Mouse (Mus musculus) embryonic fibroblast, embryonic 13.5 days (primary cell): Measurements from ENCODE around the gene Polr2j.
A peak's percentile ranks its signal among the peaks of the same experiment; 100 is the strongest.

Experiments
- CTCF ChIP-seq: IDR thresholded peaks from 2 replicates; pipeline ENCODE4 v1.5.1; 2011; ENCODE audit warnings: mild to moderate bottlenecking, control low read depth, low read length, moderate library complexity, borderline replicate concordance; ENCODE audit not compliant: insufficient read depth
- POLR2A ChIP-seq: IDR thresholded peaks from 2 replicates; pipeline ENCODE4 v1.6.1; 2011; ENCODE audit warnings: low read depth, mild to moderate bottlenecking, control low read depth, low read length, moderate library complexity

DNA sequence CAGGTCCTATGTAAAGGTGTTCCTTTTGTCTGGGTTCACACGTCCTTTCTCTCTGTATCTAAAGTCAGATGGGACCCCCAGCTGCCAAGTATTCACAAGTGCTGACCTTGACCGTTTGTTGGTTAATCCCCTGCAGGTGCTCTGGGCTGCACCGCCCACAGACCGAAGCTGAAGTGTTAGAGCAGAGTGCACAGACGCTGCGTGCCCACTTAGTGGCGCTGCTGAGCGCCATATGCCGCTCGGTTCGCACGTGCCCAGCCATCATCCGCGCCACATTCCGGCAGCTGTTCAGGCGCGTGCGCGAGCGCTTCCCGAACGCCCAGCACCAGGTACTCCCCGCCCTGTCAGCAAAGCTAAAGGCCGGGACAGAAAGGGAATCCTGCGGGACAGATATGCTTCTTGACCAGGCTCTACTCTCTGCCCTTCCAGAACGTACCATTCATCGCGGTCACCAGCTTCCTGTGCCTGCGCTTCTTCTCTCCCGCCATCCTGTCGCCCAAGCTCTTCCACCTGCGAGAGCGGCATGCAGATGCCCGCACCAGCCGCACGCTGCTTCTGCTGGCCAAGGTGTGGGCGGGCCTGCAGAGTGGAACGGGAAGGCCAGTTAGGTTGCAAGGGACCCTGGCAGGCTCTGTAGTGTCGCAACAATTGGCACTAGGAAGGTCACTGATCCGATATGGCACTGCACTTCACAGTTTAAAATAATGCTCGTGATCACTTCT is 14.2 kb upstream of the Polr2j start:
- no peak for TF ChIP-seq POLR2A
- peak; percentile 97 for TF ChIP-seq CTCF
